Mouse (Mus musculus): ENCODE results near the gene Traf3ip3. TPM values are rescaled to one million over a fixed set of nuclear protein-coding genes. Genes with fewer than 3 reads are reported as not detected.

Traf3ip3 gene
- total RNA-seq, 1 experiment, result 0.67 TPM

DNA sequence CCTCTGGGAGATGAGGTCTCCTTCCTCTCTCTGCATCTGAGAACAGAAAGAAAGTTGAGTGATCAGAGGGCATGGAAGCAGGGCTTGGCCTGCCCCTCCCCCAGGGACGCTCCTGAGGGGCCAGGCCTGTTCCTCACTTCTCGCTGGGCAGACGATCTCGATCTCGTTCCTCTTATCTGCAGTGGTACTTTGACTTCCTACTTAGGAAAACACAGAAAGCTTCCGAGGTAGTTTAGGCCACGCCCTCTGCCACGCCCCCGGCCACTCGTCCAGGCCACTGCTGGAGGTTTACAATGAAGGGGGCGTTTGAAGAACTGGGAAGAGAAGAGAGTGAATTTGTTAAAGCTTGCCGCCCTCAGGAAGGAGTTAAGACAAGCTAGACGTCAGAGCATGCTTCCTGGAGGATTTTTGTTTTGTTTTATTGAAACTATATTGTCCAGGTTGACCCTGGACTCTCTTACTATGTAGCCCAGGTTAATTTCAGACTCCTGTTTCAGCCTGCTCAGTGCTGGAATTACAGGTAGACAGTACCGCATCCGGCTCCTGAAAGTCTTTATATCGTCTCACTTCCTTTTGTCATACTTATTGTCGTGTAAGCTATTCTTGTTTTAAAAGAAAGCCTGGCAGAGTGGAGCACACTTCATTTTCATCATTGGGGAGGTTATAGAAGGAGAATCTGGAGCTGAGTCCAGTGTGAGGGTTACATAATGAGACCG lies 41.0 kb downstream of the Traf3ip3 start:
- DNase-seq (ENCODE audit: low read depth, low spot score), result peak; percentile 69
- Histone ChIP-seq H3K9ac (ENCODE audit: insufficient read depth, low read depth, low read length, poor library complexity, severe bottlenecking) (no peak overlapping the region), H3K27ac (ENCODE audit: insufficient read depth, low read depth, low read length, poor library complexity, severe bottlenecking) (no peak overlapping the region), H3K36me3 (ENCODE audit: control insufficient read depth, insufficient read depth, low read length, poor library complexity, severe bottlenecking) (no peaks in the 10 kb centered on the region), H3K4me3 (ENCODE audit: insufficient read depth in 1 of 2, low read depth in 1 of 2, low read length in 2 of 2, poor library complexity in 1 of 2, severe bottlenecking in 1 of 2) (no peak overlapping the region), H3K9me3 (ENCODE audit: control insufficient read depth, insufficient read depth, low read depth, low read length) (no peaks in the 10 kb centered on the region), H3K4me1 (ENCODE audit: control insufficient read depth in 2 of 2, insufficient read depth in 2 of 2, low read length in 2 of 2, poor library complexity in 1 of 2) (peaks cover 0 to 3% of the 10 kb centered on the region in 2 experiments; a peak in 2 of 4 replicates)
- in situ Hi-C loops (cut with MboI; ENCODE audit: low sequenced_read_pairs in 2 of 2, unreplicated experiment in 2 of 2), result no loop called here
- TF ChIP-seq HCFC1 (IDR thresholded peaks at IDR 0.05; ENCODE audit: borderline replicate concordance, insufficient read depth, low read length), result no peak
- TF ChIP-seq MAFK (IDR thresholded peaks at IDR 0.05; ENCODE audit: insufficient read depth, low read depth, low read length), result no peak
- TF ChIP-seq ZC3H11A (IDR thresholded peaks at IDR 0.05; ENCODE audit: borderline replicate concordance, low read depth, low read length), result no peak
- TF ChIP-seq CHD2 (IDR thresholded peaks at IDR 0.05; ENCODE audit: low read depth, low read length), result no peak

DNA sequence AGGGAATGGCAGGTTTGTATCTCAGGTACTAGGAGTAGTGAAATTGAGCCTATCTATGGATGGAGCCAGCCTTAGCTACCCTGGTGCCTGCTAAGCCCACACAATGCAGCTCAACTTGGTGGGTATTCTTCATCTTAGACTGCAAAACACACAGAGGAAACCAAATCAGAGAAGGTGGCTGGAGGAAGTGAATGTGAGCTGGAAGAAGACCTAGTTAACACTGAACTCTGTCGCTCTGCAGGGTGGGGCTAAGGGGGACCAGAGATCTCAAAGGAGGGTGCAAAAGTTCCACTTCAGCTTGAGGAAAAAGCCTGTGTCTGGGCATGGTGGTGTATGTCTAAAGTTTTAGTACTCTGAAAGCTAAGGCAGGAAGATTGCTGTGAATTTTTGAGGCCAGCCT lies 41.9 kb downstream of the Traf3ip3 start:
- Histone ChIP-seq H3K27ac (ENCODE audit: insufficient read depth, low read depth, low read length, poor library complexity, severe bottlenecking) (no peak overlapping the region), H3K4me1 (ENCODE audit: control insufficient read depth in 2 of 2, insufficient read depth in 2 of 2, low read length in 2 of 2, poor library complexity in 1 of 2) (peaks cover 0 to 3% of the 10 kb centered on the region in 2 experiments; a peak in 2 of 4 replicates), H3K36me3 (ENCODE audit: control insufficient read depth, insufficient read depth, low read length, poor library complexity, severe bottlenecking) (no peaks in the 10 kb centered on the region), H3K9me3 (ENCODE audit: control insufficient read depth, insufficient read depth, low read depth, low read length) (no peaks in the 10 kb centered on the region), H3K4me3 (ENCODE audit: insufficient read depth in 1 of 2, low read depth in 1 of 2, low read length in 2 of 2, poor library complexity in 1 of 2, severe bottlenecking in 1 of 2) (no peak overlapping the region), H3K9ac (ENCODE audit: insufficient read depth, low read depth, low read length, poor library complexity, severe bottlenecking) (no peak overlapping the region)
- in situ Hi-C loops (cut with MboI; ENCODE audit: low sequenced_read_pairs in 2 of 2, unreplicated experiment in 2 of 2), result no loop called here
- DNase-seq (ENCODE audit: low read depth, low spot score), result no peak
- TF ChIP-seq MAFK (IDR thresholded peaks at IDR 0.05; ENCODE audit: insufficient read depth, low read depth, low read length) (no peak), CHD2 (IDR thresholded peaks at IDR 0.05; ENCODE audit: low read depth, low read length) (no peak), ZC3H11A (IDR thresholded peaks at IDR 0.05; ENCODE audit: borderline replicate concordance, low read depth, low read length) (no peak), HCFC1 (IDR thresholded peaks at IDR 0.05; ENCODE audit: borderline replicate concordance, insufficient read depth, low read length) (no peak), ZNF384 (IDR thresholded peaks at IDR 0.05; ENCODE audit: low read depth, low read length) (no peak)

DNA sequence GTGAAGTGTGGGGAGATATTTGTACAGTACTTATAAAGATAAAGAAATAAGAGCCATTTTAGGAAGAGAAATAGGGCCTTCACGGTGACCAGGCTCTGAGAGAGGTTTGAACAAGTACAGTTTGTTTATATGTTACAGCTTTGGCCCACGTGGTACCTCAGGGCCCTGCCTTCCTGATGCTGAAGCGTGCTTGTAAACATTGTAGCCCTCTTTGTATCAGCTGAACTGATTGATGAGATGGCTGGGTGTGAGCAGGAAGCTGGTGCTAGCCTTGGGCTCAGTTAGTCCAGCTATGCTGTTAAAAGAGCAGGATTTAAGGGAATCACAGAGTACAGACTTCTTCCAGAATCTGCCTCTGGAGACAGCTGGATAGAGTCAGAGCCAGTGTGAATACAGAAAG lies 42.3 kb downstream of the Traf3ip3 start:
- H3K4me1 ChIP-seq (ENCODE audit: control insufficient read depth in 2 of 2, insufficient read depth in 2 of 2, low read length in 2 of 2, poor library complexity in 1 of 2), result peaks cover 0 to 3% of the 10 kb centered on the region in 2 experiments; a peak in 2 of 4 replicates
- no peak overlapping the region for H3K4me3 ChIP-seq (ENCODE audit: insufficient read depth in 1 of 2, low read depth in 1 of 2, low read length in 2 of 2, poor library complexity in 1 of 2, severe bottlenecking in 1 of 2)
- in situ Hi-C loops (cut with MboI; ENCODE audit: low sequenced_read_pairs in 2 of 2, unreplicated experiment in 2 of 2), result no loop called here
- H3K36me3 ChIP-seq (ENCODE audit: control insufficient read depth, insufficient read depth, low read length, poor library complexity, severe bottlenecking), result no peaks in the 10 kb centered on the region
- no peaks in the 10 kb centered on the region for H3K9me3 ChIP-seq (ENCODE audit: control insufficient read depth, insufficient read depth, low read depth, low read length)
- H3K27ac ChIP-seq (ENCODE audit: insufficient read depth, low read depth, low read length, poor library complexity, severe bottlenecking), result no peak overlapping the region
- DNase-seq (ENCODE audit: low read depth, low spot score), result no peak
- H3K9ac ChIP-seq (ENCODE audit: insufficient read depth, low read depth, low read length, poor library complexity, severe bottlenecking), result no peak overlapping the region
- no peak for TF ChIP-seq HCFC1 (IDR thresholded peaks at IDR 0.05; ENCODE audit: borderline replicate concordance, insufficient read depth, low read length)
- no peak for TF ChIP-seq ZC3H11A (IDR thresholded peaks at IDR 0.05; ENCODE audit: borderline replicate concordance, low read depth, low read length)
- TF ChIP-seq ZNF384 (IDR thresholded peaks at IDR 0.05; ENCODE audit: low read depth, low read length), result no peak
- TF ChIP-seq MAFK (IDR thresholded peaks at IDR 0.05; ENCODE audit: insufficient read depth, low read depth, low read length), result no peak
- TF ChIP-seq CHD2 (IDR thresholded peaks at IDR 0.05; ENCODE audit: low read depth, low read length), result no peak

DNA sequence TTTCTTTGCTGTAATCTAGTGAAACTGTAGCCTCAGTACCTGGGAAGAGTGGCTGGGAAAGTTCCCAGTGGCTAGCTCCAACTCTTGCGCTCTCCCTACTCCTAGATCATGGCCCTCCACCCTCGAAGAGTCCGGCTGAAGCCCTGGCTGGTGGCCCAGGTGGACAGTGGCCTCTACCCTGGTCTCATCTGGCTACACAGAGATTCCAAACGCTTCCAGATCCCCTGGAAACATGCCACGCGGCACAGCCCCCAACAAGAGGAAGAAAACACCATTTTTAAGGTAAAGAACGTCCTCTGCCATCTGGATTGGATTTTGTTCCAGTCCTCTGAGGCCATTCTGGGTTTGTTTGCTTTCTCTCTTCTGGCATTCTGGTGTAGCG lies 44.4 kb downstream of the Traf3ip3 start:
- Histone ChIP-seq H3K9ac (ENCODE audit: insufficient read depth, low read depth, low read length, poor library complexity, severe bottlenecking) (no peak overlapping the region), H3K36me3 (ENCODE audit: control insufficient read depth, insufficient read depth, low read length, poor library complexity, severe bottlenecking) (no peaks in the 10 kb centered on the region), H3K9me3 (ENCODE audit: control insufficient read depth, insufficient read depth, low read depth, low read length) (no peaks in the 10 kb centered on the region), H3K4me3 (ENCODE audit: insufficient read depth in 1 of 2, low read depth in 1 of 2, low read length in 2 of 2, poor library complexity in 1 of 2, severe bottlenecking in 1 of 2) (no peak overlapping the region), H3K4me1 (ENCODE audit: control insufficient read depth in 2 of 2, insufficient read depth in 2 of 2, low read length in 2 of 2, poor library complexity in 1 of 2) (peaks cover 0 to 3% of the 10 kb centered on the region in 2 experiments; a peak in 2 of 4 replicates), H3K27ac (ENCODE audit: insufficient read depth, low read depth, low read length, poor library complexity, severe bottlenecking) (no peak overlapping the region)
- TF ChIP-seq CHD2 (IDR thresholded peaks at IDR 0.05; ENCODE audit: low read depth, low read length) (no peak), ZNF384 (IDR thresholded peaks at IDR 0.05; ENCODE audit: low read depth, low read length) (no peak), HCFC1 (IDR thresholded peaks at IDR 0.05; ENCODE audit: borderline replicate concordance, insufficient read depth, low read length) (no peak), MAFK (IDR thresholded peaks at IDR 0.05; ENCODE audit: insufficient read depth, low read depth, low read length) (no peak), ZC3H11A (IDR thresholded peaks at IDR 0.05; ENCODE audit: borderline replicate concordance, low read depth, low read length) (no peak)
- DNase-seq (ENCODE audit: low read depth, low spot score), result no peak
- in situ Hi-C loops (cut with MboI; ENCODE audit: low sequenced_read_pairs in 2 of 2, unreplicated experiment in 2 of 2), result no loop called here

Data from ES-E14 (cell line).